Mouse (Mus musculus) brain, embryonic 14.5 days (tissue): ENCODE results near the gene Mbtd1.

Source experiments
- CTCF ChIP-seq: fragments of 200-500 bp; IDR thresholded peaks from 2 replicates; pipeline ENCODE4 v1.5.1; 2012; ENCODE audit warnings: inconsistent platforms, mild to moderate bottlenecking, moderate library complexity, borderline replicate concordance; ENCODE audit not compliant: insufficient read depth, insufficient read length; ENCODE audit errors: extremely low read depth
- POLR2A ChIP-seq: fragments of 200-500 bp; IDR thresholded peaks from 2 replicates; pipeline ENCODE4 v1.6.1; 2012; ENCODE audit warnings: mild to moderate bottlenecking, inconsistent platforms, borderline replicate concordance; ENCODE audit not compliant: poor library complexity, insufficient read depth, insufficient read length, severe bottlenecking; ENCODE audit errors: extremely low read depth

DNA sequence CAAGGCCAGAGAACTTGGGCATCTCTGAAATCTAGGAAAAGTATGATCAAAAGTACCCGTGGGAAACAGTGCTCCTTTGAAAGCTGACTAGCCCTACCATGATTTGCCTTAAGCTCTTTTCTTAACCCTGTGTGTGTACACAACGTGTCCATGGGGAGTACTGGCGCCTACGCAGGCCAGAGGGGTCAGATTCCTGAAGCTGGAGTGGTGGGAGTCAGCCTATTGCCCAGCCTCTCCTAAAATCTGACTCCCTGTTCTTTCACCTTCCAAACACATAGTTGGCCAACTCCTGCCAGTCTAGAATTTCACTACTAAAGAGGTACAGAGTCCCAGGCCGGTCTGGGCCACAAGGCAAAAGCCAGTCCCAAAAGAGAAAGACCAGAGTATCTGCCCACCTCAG, 66.7 kb downstream of the Mbtd1 start:
- no peak for TF ChIP-seq CTCF
- TF ChIP-seq POLR2A: no peak
